Mouse (Mus musculus): Measurements from ENCODE around the gene Snrnp48. TPM values are rescaled to one million over a fixed set of nuclear protein-coding genes. Genes with fewer than 3 reads are reported as not detected.

Gene Snrnp48
- 40.5 TPM in 2 replicates for polyA plus RNA-seq (2016; fragmentation: Nextera tagmentation; extraction: Ambion mirVana)

GRCm38 (mm10) chr13:38204702-38205482, at the start of gene Snrnp48:
Gene Snrnp48 (plus strand): TSS chr13:38204938.
- Histone ChIP-seq H3K36me3 (no peaks in the 10 kb centered on the region; the same call in 1 of the 2 replicates), H3K27me3 (no peaks in the 10 kb centered on the region), H3K4me2 (replicated peaks) (peak within 1 kb of the TSS; percentile 60), H3K4me3 (peak within 1 kb of the TSS; percentile 88), H3K27ac (peak within 1 kb of the TSS; percentile 96), H3K4me1 (peaks cover 14% of the 10 kb centered on the region; the same call in 1 of the 2 replicates), H3K9ac (peak within 1 kb of the TSS; percentile 83), H3K9me3 (no peaks in the 10 kb centered on the region)
- peak; percentile 93 for ATAC-seq (ENCODE audit: insufficient number of reproducible peaks, insufficient read depth, low FRiP score, low TSS enrichment)
- under 1% methylated on average over 59 of the region's 59 CpGs for WGBS

DNA sequence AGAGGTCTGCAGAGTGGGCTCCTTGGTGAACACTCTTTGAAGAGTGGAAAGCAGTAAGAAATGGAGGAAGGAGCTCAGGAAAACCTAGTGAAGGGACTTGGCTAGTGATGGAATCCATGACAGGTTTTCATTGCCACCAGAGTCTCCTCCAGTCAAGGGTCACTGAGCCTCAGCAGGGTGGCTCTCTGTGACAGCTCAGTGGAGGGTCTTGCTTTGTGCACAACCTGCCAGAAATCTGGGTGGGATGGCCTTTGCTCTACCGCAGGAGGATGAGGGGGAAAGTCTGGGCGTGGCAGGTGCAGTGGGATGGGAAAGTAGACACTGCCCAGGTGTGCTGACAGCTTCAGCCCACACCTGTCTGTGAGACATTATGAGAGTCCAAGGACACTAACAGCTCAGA, 49.2 kb upstream of the Snrnp48 start:
- 3% methylated on average over 2 of the region's 2 CpGs for WGBS
- H3K9me3 ChIP-seq = no peaks in the 10 kb centered on the region

DNA sequence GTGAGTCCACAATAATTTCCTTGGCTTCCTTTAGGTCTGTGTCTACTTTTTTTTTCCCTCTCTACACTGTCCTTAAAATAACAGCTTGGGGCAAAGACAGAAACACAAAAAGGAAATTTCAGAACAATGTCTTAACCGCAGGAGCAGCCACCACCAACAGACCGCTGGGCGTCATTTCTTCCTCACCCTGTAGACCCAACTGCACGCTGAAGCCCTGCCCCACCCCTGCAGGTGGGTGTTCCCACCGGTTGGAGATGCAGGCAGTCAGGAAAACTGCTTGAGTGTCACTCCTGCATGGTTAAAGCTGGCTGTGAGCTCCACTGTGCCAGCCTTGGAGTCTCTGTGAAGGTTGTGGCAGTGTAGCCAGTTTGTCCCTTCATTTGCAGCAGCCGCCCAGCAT, 47.1 kb upstream of the Snrnp48 start:
- H3K9me3 ChIP-seq = no peaks in the 10 kb centered on the region
- H3K4me3 ChIP-seq = no peak overlapping the region
- peaks cover under 1% of the 10 kb centered on the region; the same call in 1 of the 2 replicates for H3K4me1 ChIP-seq
- H3K27ac ChIP-seq = no peak overlapping the region
- H3K9ac ChIP-seq = no peak overlapping the region
- 23% methylated on average over 6 of the region's 6 CpGs for WGBS
- ATAC-seq (ENCODE audit: insufficient number of reproducible peaks, insufficient read depth, low FRiP score, low TSS enrichment) = no peak
- no peaks in the 10 kb centered on the region for H3K36me3 ChIP-seq
- no peak overlapping the region for H3K4me2 ChIP-seq (replicated peaks)
- H3K27me3 ChIP-seq = peaks cover 26% of the 10 kb centered on the region

More for the DNA sequence above, 49.2 kb upstream of the Snrnp48 start:
- no peak overlapping the region for H3K4me2 ChIP-seq (replicated peaks)
- H3K27me3 ChIP-seq = peaks cover 44% of the 10 kb centered on the region
- H3K4me1 ChIP-seq = peaks cover 13% of the 10 kb centered on the region
- no peak overlapping the region for H3K9ac ChIP-seq
- no peaks in the 10 kb centered on the region for H3K36me3 ChIP-seq
- no peak for ATAC-seq (ENCODE audit: insufficient number of reproducible peaks, insufficient read depth, low FRiP score, low TSS enrichment)
- no peak overlapping the region for H3K27ac ChIP-seq
- no peak overlapping the region for H3K4me3 ChIP-seq

DNA sequence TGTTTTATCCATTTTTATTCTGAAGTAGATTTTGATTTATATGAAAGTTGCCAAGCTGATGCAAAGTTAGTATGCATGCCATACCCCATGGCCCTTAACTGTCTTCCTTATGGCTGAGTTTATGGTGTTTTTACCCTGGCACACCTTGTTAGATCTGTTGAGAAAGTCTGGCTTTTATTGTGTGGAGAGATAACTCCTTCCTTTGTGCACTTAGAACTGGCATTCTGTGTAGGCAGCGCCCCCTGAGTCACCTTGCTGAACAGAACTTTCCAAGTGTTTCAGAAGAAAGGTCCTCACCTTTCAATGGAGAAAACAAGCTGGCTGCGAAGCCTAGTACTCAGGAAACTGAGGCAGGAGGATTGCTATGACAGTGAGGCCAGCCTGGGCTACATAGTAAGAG, 42.7 kb upstream of the Snrnp48 start:
- Histone ChIP-seq H3K9ac (no peak overlapping the region), H3K4me1 (no peaks in the 10 kb centered on the region), H3K36me3 (no peaks in the 10 kb centered on the region), H3K4me2 (replicated peaks) (no peak overlapping the region), H3K27ac (no peak overlapping the region), H3K4me3 (no peak overlapping the region), H3K27me3 (peaks cover 9% of the 10 kb centered on the region), H3K9me3 (no peaks in the 10 kb centered on the region)
- ATAC-seq (ENCODE audit: insufficient number of reproducible peaks, insufficient read depth, low FRiP score, low TSS enrichment) = no peak
- 75% methylated on average over 2 of the region's 2 CpGs for WGBS

DNA sequence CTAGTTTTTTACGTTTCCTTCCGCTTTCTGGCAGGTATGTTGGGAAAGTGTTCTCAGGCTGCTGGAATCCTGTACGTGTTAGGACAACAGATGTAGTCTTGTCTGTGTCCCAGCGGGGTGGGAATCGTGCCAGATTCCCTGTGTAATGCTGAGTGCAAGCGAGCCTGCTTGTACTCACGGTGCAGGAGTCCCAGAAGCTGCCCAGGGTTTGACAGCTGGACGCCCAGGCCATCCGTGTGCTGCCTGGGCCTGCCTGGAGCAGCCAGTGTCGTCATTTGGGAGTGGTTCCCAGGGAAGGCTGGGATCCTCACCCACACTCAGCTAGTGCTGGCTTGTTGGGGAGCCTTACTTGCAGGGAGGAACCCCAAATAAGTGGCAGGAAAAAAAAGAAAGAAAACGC, 42.1 kb upstream of the Snrnp48 start:
- Histone ChIP-seq H3K4me3 (no peak overlapping the region), H3K36me3 (no peaks in the 10 kb centered on the region), H3K27ac (no peak overlapping the region), H3K9ac (no peak overlapping the region), H3K27me3 (peaks cover 7% of the 10 kb centered on the region), H3K9me3 (no peaks in the 10 kb centered on the region), H3K4me2 (replicated peaks) (no peak overlapping the region), H3K4me1 (no peaks in the 10 kb centered on the region)
- WGBS = 45% methylated on average over 11 of the region's 11 CpGs
- no peak for ATAC-seq (ENCODE audit: insufficient number of reproducible peaks, insufficient read depth, low FRiP score, low TSS enrichment)

- no peaks in the 10 kb centered on the region for H3K27me3 ChIP-seq
- no peaks in the 10 kb centered on the region for H3K9me3 ChIP-seq
- no peak overlapping the region for H3K4me2 ChIP-seq (replicated peaks)
- H3K36me3 ChIP-seq = no peaks in the 10 kb centered on the region
- WGBS = 90% methylated on average over 11 of the region's 11 CpGs
- no peaks in the 10 kb centered on the region for H3K4me1 ChIP-seq
- no peak overlapping the region for H3K27ac ChIP-seq
- ATAC-seq (ENCODE audit: insufficient number of reproducible peaks, insufficient read depth, low FRiP score, low TSS enrichment) = no peak
- H3K9ac ChIP-seq = no peak overlapping the region
- no peak overlapping the region for H3K4me3 ChIP-seq
Measured at GRCm38 (mm10) chr13:38164932-38165331, 39.8 kb upstream of the Snrnp48 start.

- Histone ChIP-seq H3K4me2 (replicated peaks) (no peak overlapping the region), H3K27me3 (no peaks in the 10 kb centered on the region), H3K9me3 (no peaks in the 10 kb centered on the region), H3K36me3 (no peaks in the 10 kb centered on the region), H3K9ac (no peak overlapping the region), H3K4me1 (0 out of 2 replicates have a peak, but pooled peaks cover 3% of the 10 kb centered on the region), H3K4me3 (no peak overlapping the region), H3K27ac (no peak overlapping the region)
- WGBS = 77% methylated on average over 3 of the region's 3 CpGs
- ATAC-seq (ENCODE audit: insufficient number of reproducible peaks, insufficient read depth, low FRiP score, low TSS enrichment) = no peak
Measured at GRCm38 (mm10) chr13:38167056-38167455, 37.7 kb upstream of the Snrnp48 start.

GRCm38 (mm10) chr13:38170707-38171144, 34.0 kb upstream of the Snrnp48 start:
- 44% methylated on average over 4 of the region's 4 CpGs for WGBS
- no peak overlapping the region for H3K4me3 ChIP-seq
- H3K27me3 ChIP-seq = no peaks in the 10 kb centered on the region
- no peaks in the 10 kb centered on the region for H3K36me3 ChIP-seq
- no peak overlapping the region for H3K9ac ChIP-seq
- H3K9me3 ChIP-seq = no peaks in the 10 kb centered on the region
- 0 out of 2 replicates have a peak, but pooled peaks cover 3% of the 10 kb centered on the region for H3K4me1 ChIP-seq
- ATAC-seq (ENCODE audit: insufficient number of reproducible peaks, insufficient read depth, low FRiP score, low TSS enrichment) = no peak
- no peak overlapping the region for H3K4me2 ChIP-seq (replicated peaks)
- H3K27ac ChIP-seq = no peak overlapping the region

DNA sequence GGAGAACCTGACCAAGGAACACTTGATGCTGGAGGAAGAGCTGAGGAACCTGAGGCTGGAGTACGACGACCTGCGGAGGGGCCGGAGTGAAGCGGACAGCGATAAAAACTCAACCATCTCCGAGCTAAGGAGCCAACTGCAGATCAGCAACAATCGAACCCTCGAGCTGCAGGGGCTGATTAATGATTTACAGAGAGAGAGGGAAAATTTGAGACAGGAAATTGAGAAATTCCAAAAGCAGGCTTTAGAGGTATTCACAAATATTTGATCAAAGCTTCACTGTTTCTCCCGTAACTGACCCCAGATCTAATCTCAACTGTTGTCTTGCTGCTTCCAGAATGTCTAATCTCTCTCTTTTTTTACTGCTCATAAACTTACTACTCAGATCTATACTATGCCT, 11.3 kb upstream of the Snrnp48 start:
- H3K36me3 ChIP-seq = 0 out of 2 replicates have a peak, but pooled peaks cover 6% of the 10 kb centered on the region
- WGBS = 83% methylated on average over 10 of the region's 10 CpGs

DNA sequence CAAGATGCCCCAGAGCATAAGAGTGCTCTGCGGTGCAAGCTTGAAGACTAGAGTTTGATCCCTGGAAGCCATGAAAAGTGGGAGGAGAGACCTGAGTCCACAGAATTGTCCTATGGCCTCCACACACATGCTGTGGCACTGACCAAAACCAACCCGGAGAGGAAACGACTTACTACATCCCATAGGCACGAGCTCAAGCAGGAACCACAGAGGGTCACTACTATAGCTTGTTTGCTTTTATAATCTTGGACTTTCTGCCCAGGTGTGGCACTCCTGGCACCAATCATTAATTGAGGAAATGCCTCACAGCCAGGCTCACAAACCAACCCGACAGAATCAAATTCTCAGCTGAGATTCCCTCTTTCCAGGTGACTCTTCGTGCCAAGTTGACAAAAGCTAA, 3.3 kb upstream of the Snrnp48 start:
- Histone ChIP-seq H3K36me3 (0 out of 2 replicates have a peak, but pooled peaks cover 6% of the 10 kb centered on the region), H3K9ac (no peak overlapping the region), H3K27ac (no peak overlapping the region), H3K4me2 (replicated peaks) (no peak overlapping the region), H3K9me3 (peaks cover 5% of the 10 kb centered on the region), H3K4me3 (no peak overlapping the region), H3K4me1 (peaks cover 9% of the 10 kb centered on the region; the same call in 1 of the 2 replicates), H3K27me3 (no peaks in the 10 kb centered on the region)
- 79% methylated on average over 6 of the region's 6 CpGs for WGBS
- ATAC-seq (ENCODE audit: insufficient number of reproducible peaks, insufficient read depth, low FRiP score, low TSS enrichment) = no peak

More for the DNA sequence above, 11.3 kb upstream of the Snrnp48 start:
- Histone ChIP-seq H3K27me3 (no peaks in the 10 kb centered on the region), H3K9me3 (peaks cover 20% of the 10 kb centered on the region), H3K27ac (no peak overlapping the region), H3K4me2 (replicated peaks) (no peak overlapping the region), H3K9ac (no peak overlapping the region), H3K4me1 (no peaks in the 10 kb centered on the region), H3K4me3 (no peak overlapping the region)
- no peak for ATAC-seq (ENCODE audit: insufficient number of reproducible peaks, insufficient read depth, low FRiP score, low TSS enrichment)

DNA sequence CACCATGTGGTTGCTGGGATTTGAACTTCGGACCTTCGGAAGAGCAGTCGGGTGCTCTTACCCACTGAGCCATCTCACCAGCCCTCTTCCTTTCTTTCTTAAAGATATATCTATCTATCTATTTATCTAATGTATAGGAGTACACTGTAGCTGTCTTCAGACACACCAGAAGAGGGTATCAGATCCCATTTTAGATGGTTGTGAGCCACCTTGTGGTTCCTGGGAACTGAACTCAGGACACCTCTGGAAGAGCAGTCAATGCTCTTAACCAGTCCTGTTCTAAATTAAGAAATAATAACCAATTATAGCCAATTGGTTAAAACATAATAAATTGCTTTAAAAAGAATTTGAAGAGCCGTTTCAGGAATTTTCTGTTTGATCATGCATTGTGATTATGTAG, 567 bp upstream of the Snrnp48 start:
- Histone ChIP-seq H3K4me3 (peak overlapping the region; percentile 88), H3K27ac (no peak overlapping the region), H3K4me1 (peaks cover 14% of the 10 kb centered on the region; the same call in 1 of the 2 replicates), H3K9ac (no peak overlapping the region), H3K9me3 (no peaks in the 10 kb centered on the region), H3K36me3 (no peaks in the 10 kb centered on the region; the same call in 1 of the 2 replicates), H3K4me2 (replicated peaks) (peak overlapping the region; percentile 60), H3K27me3 (no peaks in the 10 kb centered on the region)
- WGBS = 57% methylated on average over 4 of the region's 4 CpGs
- no peak for ATAC-seq (ENCODE audit: insufficient number of reproducible peaks, insufficient read depth, low FRiP score, low TSS enrichment)

DNA sequence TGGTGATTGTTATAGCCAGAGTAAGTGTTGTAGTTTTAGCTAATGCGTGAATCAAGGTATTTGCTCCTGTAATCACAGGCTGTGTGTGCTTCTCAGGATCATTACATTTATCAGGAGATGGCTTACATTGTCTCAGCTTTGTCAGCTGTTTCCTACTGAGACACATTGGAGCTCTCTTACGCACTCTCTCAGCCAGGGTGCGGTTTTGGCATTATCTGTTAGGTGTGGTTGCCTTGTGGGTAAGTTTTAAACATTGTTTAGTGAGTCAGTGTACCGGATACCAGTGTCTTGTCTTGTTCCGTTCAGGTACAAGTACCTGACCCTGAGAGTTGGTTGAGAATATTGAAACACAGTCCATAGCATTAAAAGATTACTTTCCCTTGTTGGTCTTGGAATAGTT, 6.4 kb downstream of the Snrnp48 start:
- Histone ChIP-seq H3K4me1 (peaks cover 8% of the 10 kb centered on the region; the same call in 1 of the 2 replicates), H3K4me2 (replicated peaks) (no peak overlapping the region), H3K9me3 (no peaks in the 10 kb centered on the region), H3K4me3 (no peak overlapping the region), H3K27ac (no peak overlapping the region), H3K27me3 (no peaks in the 10 kb centered on the region), H3K36me3 (peaks cover 35% of the 10 kb centered on the region), H3K9ac (no peak overlapping the region)
- WGBS = 93% methylated on average over 5 of the region's 5 CpGs
- no peak for ATAC-seq (ENCODE audit: insufficient number of reproducible peaks, insufficient read depth, low FRiP score, low TSS enrichment)
